Mouse (Mus musculus) B cell, adult (primary cell): Measurements from ENCODE around the gene Aoc2. TPM values are rescaled to one million over a fixed set of nuclear protein-coding genes. Genes with fewer than 3 reads are reported as not detected.

Experiments
- total RNA-seq: library from RNA; stranded (reverse); gene quantifications from 4 replicates; pipeline ENCODE4 v1.2.4, GENCODE M21; 2023; ENCODE audit not compliant: inconsistent age

Gene Aoc2
- 13.2 to 15.9 TPM (median 13.8 TPM) in 4 replicates for total RNA-seq

GRCm38 (mm10) chr11:101324763-101325162 is at the start of gene Aoc2:
Gene Aoc2 (plus strand): TSS chr11:101325063.

GRCm38 (mm10) chr11:101278223-101279192 is 46.4 kb upstream of the Aoc2 start, which contains the start of the genes Cntd1 and Coa3:
Gene Cntd1 (plus strand): TSS chr11:101279012.
Gene Coa3 (minus strand): TSS chr11:101279114.

GRCm38 (mm10) chr11:101302004-101302798 is 22.7 kb upstream of the Aoc2 start, which contains the start of gene Becn1:
Gene Becn1 (minus strand): TSS chr11:101302286.

GRCm38 (mm10) chr11:101315665-101316500 is 9.0 kb upstream of the Aoc2 start, which contains the start of gene Psme3:
Gene Psme3 (plus strand): TSS chr11:101316213.

GRCm38 (mm10) chr11:101330371-101330924 is 5.6 kb downstream of the Aoc2 start, which contains the start of gene Aoc3:
Gene Aoc3 (plus strand): TSS chr11:101330605.

GRCm38 (mm10) chr11:101367326-101367935 is 42.6 kb downstream of the Aoc2 start, which contains the start of gene G6pc:
Gene G6pc (plus strand): TSS chr11:101367561.

Other genes starting within 250 kb of the Aoc2 start
- 1.4 to 3.2 TPM (median 2.5 TPM) in 4 replicates for gene Hsd17b1, start 246.7 kb upstream of the Aoc2 start, total RNA-seq
- gene Coasy, start 242.5 kb upstream of the Aoc2 start, total RNA-seq = 17.2 to 20.1 TPM (median 18.2 TPM) in 4 replicates
- 30.7 to 44.8 TPM (median 34.4 TPM) in 4 replicates for gene Mlx, start 237.8 kb upstream of the Aoc2 start, total RNA-seq
- 3.3 to 5.1 TPM (median 4.1 TPM) in 4 replicates for gene Psmc3ip, start 229.6 kb upstream of the Aoc2 start, total RNA-seq
- 71.0 to 73.7 TPM (median 72.2 TPM) in 4 replicates for gene Retreg3, start 205.2 kb upstream of the Aoc2 start, total RNA-seq
- 14.2 to 19.4 TPM (median 16.1 TPM) in 4 replicates for gene Tubg1, start 205.1 kb upstream of the Aoc2 start, total RNA-seq
- 2.9 to 6.1 TPM (median 3.9 TPM) in 4 replicates for gene Tubg2, start 169.2 kb upstream of the Aoc2 start, total RNA-seq
- gene Cntnap1, start 154.5 kb upstream of the Aoc2 start, total RNA-seq = 0.32 to 0.80 TPM (median 0.59 TPM) in 4 replicates
- gene Plekhh3, start 153.7 kb upstream of the Aoc2 start, total RNA-seq = 0.61 to 2.3 TPM (median 1.3 TPM) in 4 replicates
- 0.60 TPM in 1 of 4 replicates, not detected in the others for gene Ccr10, start 149.6 kb upstream of the Aoc2 start, total RNA-seq
- gene Ezh1, start 98.6 kb upstream of the Aoc2 start, total RNA-seq = 74.4 to 88.1 TPM (median 79.3 TPM) in 4 replicates
- gene Ramp2, start 79.0 kb upstream of the Aoc2 start, total RNA-seq = not detected in 4 replicates
- gene Vps25, start 71.4 kb upstream of the Aoc2 start, total RNA-seq = 73.6 to 86.7 TPM (median 83.1 TPM) in 4 replicates
- gene Wnk4, start 64.5 kb upstream of the Aoc2 start, total RNA-seq = 0.21 to 1.5 TPM (median 1.1 TPM) in 4 replicates
- 0.22 to 0.51 TPM (median 0.47 TPM) in 4 replicates for gene Cntd1, start 46.1 kb upstream of the Aoc2 start, total RNA-seq
- gene Coa3, start 45.9 kb upstream of the Aoc2 start, total RNA-seq = 26.7 to 40.5 TPM (median 28.5 TPM) in 4 replicates
- gene Becn1, start 22.8 kb upstream of the Aoc2 start, total RNA-seq = 177 to 193 TPM (median 186 TPM) in 4 replicates
- 134 to 152 TPM (median 146 TPM) in 4 replicates for gene Psme3, start 8.8 kb upstream of the Aoc2 start, total RNA-seq
- gene Aoc3, start 5.5 kb downstream of the Aoc2 start, total RNA-seq = 0.26 to 0.87 TPM (median 0.59 TPM) in 4 replicates
- not detected in 4 replicates for gene G6pc, start 42.5 kb downstream of the Aoc2 start, total RNA-seq
- 18.5 to 27.4 TPM (median 26.4 TPM) in 4 replicates for gene Aarsd1, start 92.6 kb downstream of the Aoc2 start, total RNA-seq
- gene Gm27029, start 99.7 kb downstream of the Aoc2 start, total RNA-seq = 0.87 to 3.1 TPM (median 1.6 TPM) in 4 replicates
- 20.8 to 21.4 TPM (median 20.9 TPM) in 4 replicates for gene Rundc1, start 100.0 kb downstream of the Aoc2 start, total RNA-seq
- 1.7 to 2.7 TPM (median 2.0 TPM) in 4 replicates for gene Ptges3l, start 100.3 kb downstream of the Aoc2 start, total RNA-seq
- 98.0 to 135 TPM (median 128 TPM) in 4 replicates for gene Rpl27, start 117.2 kb downstream of the Aoc2 start, total RNA-seq
- gene Ifi35, start 123.3 kb downstream of the Aoc2 start, total RNA-seq = 63.1 to 83.1 TPM (median 74.7 TPM) in 4 replicates
- gene Rnd2, start 139.9 kb downstream of the Aoc2 start, total RNA-seq = 0.87 to 1.5 TPM (median 1.0 TPM) in 4 replicates
- gene Vat1, start 141.2 kb downstream of the Aoc2 start, total RNA-seq = 13.4 to 20.3 TPM (median 15.6 TPM) in 4 replicates
- gene Brca1, start 226.9 kb downstream of the Aoc2 start, total RNA-seq = 5.5 to 9.9 TPM (median 7.5 TPM) in 4 replicates
- gene Nbr1, start 227.1 kb downstream of the Aoc2 start, total RNA-seq = 124 to 157 TPM (median 143 TPM) in 4 replicates